Mouse (Mus musculus): ENCODE data around the gene Gm28539.
"Not testable (repeated sequence)": the region's sequence is repeated elsewhere in the genome, so short reads cannot be mapped to it uniquely, and the experiment has no call there.

The Gm28539 gene

GRCm38 (mm10) chr16:18836468-18837208 is at the start of gene Gm28539, which contains the start of gene 2510002D24Rik:
Gene Gm28539, plus strand, starts transcription at chr16:18836584.
Gene 2510002D24Rik, plus strand, starts transcription at chr16:18836578.
- peak; percentile 98 for DNase-seq

GRCm38 (mm10) chr16:18786652-18787051 is 49.7 kb upstream of the Gm28539 start:
- DNase-seq = no peak

GRCm38 (mm10) chr16:18788627-18789406 is 47.6 kb upstream of the Gm28539 start:
- DNase-seq = no peak

GRCm38 (mm10) chr16:18795223-18795899 is 41.0 kb upstream of the Gm28539 start:
- DNase-seq = no peak

GRCm38 (mm10) chr16:18796645-18797044 is 39.7 kb upstream of the Gm28539 start:
- no peak for DNase-seq

- DNase-seq = no peak
Observed at GRCm38 (mm10) chr16:18798151-18798550, 38.2 kb upstream of the Gm28539 start.

- DNase-seq = peak; percentile 69
Observed at GRCm38 (mm10) chr16:18798841-18799240, 37.5 kb upstream of the Gm28539 start.

GRCm38 (mm10) chr16:18805746-18806145 is 30.6 kb upstream of the Gm28539 start:
- no peak for DNase-seq

GRCm38 (mm10) chr16:18809001-18809400 is 27.4 kb upstream of the Gm28539 start:
- no peak for DNase-seq

GRCm38 (mm10) chr16:18811032-18811431 is 25.4 kb upstream of the Gm28539 start:
- DNase-seq = no peak

GRCm38 (mm10) chr16:18811468-18812384 is 24.7 kb upstream of the Gm28539 start, which contains the start of the genes Ufd1 and Cdc45:
Gene Ufd1, plus strand, starts transcription at chr16:18811779.
Gene Cdc45, minus strand, starts transcription at chr16:18811987.
- peak; percentile 89 for DNase-seq

GRCm38 (mm10) chr16:18812385-18812910 is 23.9 kb upstream of the Gm28539 start:
- DNase-seq = no peak

GRCm38 (mm10) chr16:18822356-18822755 is 14.0 kb upstream of the Gm28539 start:
- no peak for DNase-seq

- no peak for DNase-seq
Observed at GRCm38 (mm10) chr16:18822925-18823324, 13.5 kb upstream of the Gm28539 start.

GRCm38 (mm10) chr16:18828630-18829029 is 7.8 kb upstream of the Gm28539 start:
- DNase-seq = no peak

GRCm38 (mm10) chr16:18829102-18829501 is 7.3 kb upstream of the Gm28539 start:
- DNase-seq = no peak

GRCm38 (mm10) chr16:18833486-18833885 is 2.9 kb upstream of the Gm28539 start:
- no peak for DNase-seq

- no peak for DNase-seq
Observed at GRCm38 (mm10) chr16:18836073-18836467, 314 bp upstream of the Gm28539 start.

- DNase-seq = no peak
Observed at GRCm38 (mm10) chr16:18838346-18838745, 2.0 kb downstream of the Gm28539 start.

GRCm38 (mm10) chr16:18846301-18846820 is 10.0 kb downstream of the Gm28539 start:
- DNase-seq = no peak

GRCm38 (mm10) chr16:18849521-18850190 is 13.3 kb downstream of the Gm28539 start:
- not testable (repeated sequence) for DNase-seq
